Mouse (Mus musculus) T-helper 1 cell (primary cell): ENCODE results near the gene Nop2.

Experiments used
- in situ Hi-C: fragments of 300-600 bp; cut with MboI, MseI; formaldehyde crosslinking; loops from one replicate; pipeline ENCODE4 v1.15.1; 2025; ENCODE audit warnings: high pct_unique_total_duplicates

The Nop2 gene

DNA sequence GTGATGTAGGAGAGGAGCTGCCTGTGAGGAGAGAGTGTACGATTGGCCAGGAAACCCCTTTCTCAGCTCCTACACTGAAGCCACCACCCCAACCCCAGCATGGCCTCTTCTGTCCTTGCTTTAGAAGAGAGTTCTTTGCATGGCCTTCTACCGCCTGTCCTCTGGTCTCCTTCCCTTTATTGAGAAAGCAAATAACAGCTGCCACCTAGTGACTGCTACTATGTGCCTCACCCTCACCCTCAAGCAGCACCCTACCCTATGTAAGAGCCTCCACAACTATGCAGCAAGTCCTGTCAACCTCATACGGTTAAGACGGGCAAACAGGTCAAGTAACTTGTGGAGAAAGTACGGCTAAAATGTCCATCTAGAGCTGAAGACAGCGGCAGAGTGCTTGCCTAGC, 38.5 kb downstream of the Nop2 start:
- in situ Hi-C loops, result loop anchor here (5.0 kb wide), 1 partner anchor 68 kb away; no protein-coding TSS in a partner anchor

DNA sequence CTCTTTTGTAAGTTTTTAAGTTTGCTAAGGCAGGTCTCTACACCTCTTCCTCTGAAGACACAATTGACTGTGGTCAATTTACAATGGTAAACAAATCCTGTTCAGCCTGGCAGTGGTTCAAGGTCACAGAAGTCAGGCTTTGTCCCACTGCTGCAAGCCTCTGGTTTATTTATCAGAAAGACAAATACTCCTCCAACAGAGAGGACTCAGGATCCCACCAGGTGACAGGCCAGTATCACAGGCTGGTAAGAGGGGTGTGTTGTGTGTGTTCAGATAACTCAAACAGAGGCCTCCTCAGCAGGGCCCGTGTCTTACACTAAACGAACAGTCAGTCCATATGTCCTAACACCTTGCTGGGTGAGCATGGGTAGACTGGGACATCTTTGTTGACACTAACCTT, 40.8 kb downstream of the Nop2 start:
- in situ Hi-C loops, result loop anchor here (5.0 kb wide), 1 partner anchor 70 kb away; no protein-coding TSS in a partner anchor

DNA sequence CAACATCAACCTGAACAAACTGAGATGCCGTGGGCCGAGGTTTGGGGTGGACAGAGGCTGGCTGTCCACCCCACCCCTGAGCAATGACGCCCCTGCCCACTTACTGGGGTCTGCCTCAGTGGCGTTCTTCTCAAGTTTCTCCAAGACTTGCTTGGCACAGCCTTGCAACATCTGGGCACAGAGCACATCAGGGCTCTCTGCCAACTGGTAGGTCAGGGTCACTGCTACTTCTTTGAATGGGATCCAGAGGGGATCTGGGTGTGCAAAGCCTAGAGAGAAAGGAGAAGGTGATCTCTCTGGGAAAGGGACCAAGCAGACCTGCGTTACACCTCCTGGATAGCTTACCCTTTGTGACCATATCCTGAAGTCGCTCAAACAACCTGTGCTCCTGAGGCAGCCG, 41.5 kb downstream of the Nop2 start:
- in situ Hi-C loops, result loop anchor here (5.0 kb wide), 1 partner anchor 71 kb away; no protein-coding TSS in a partner anchor

DNA sequence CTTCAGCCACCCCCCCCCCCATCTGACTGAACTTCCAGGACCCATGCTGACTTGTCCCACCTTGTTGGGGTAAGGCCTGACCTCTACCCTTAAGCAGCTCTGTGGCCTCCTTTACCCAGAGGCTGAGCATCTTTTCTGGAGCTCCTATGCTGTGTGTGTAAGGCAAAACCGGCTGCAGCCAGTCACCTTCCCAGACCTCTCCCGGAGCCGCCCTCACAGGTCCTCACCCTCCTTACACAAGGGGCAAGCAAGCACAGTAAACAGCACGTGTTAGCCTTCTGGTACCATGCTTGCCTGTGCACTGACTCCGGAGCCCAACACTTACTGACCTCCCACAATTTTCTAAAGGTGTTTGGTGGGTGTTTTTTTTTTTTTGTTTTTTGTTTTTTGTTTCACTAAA, 43.8 kb downstream of the Nop2 start:
- in situ Hi-C loops, result no loop called here

DNA sequence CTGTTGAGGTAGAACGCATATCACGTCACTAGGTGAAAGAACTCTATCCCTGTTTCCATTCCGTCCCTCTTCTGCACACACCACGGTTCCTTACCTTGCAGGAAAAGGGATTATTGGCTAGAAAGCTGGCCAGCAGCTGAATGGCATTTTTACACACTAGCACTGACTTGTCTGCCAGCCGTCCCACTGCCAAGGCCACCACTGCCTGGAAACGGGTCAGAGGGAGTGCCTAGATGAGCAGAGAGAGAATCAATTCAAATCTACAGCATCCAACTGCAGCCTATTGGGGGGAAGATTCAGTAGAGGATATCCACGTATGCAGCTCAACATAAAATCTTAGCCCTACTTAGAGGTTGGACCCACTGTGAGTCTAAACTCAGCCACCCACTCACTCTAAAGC, 47.9 kb downstream of the Nop2 start:
- in situ Hi-C loops, result no loop called here

DNA sequence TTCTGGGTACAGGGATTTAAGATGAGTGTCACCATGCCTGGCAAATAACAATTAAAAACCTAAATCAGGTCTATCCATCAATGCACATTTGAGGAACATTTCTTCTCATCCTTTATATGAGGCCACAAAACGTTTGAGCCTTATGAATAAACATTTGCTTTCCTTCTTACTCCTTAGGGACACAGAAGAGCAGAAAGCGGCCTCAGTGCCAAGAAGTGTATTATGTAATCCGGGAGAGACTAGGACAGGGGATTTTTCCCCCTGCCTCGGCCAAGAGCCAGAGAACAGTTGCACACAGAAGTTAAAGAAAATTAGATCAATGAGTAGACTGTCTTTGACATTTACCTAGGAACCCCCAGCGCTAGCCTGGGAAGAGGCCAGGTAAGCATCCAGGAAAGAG, 50.4 kb downstream of the Nop2 start:
- in situ Hi-C loops, result loop anchor here (5.0 kb wide), 1 partner anchor 60 kb away; no protein-coding TSS in a partner anchor

DNA sequence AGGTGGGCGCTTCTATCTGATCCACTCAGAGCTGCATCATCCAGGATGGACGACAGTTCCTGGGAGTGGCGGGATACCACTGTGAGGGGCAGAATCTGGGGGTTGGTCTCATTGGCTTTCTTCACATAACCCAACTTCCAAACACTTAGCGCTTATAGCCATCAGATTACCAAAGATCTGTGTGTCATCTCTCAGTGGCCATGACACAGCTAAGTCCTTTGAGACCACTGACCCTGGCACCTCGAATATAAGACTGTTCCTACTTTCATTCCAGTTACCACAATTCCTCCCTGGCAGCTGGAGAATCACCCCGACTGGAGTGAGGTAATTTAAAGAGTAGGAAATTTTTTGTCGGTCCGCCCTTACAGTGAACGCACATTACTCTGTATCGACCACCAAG, 54.5 kb downstream of the Nop2 start:
- in situ Hi-C loops, result loop anchor here (5.0 kb wide), 1 partner anchor 41 kb away; no protein-coding TSS in a partner anchor

DNA sequence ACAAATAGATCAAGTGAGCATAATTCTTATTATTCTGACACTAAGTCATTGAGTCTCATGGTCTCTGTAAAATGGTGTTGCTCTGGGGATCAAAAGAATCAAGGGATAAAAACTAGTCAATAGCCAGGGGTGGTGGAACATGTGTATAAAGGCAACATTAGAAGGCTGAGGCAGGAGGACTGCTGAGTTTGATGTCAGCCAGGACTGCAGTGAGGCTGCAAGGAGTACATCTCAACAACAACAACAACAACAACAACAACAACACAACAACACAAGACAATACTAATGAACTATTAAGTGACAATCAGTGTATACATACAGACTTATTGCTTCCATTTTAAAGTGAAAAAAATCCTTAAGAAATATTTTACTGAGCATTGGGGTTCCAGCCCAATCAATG, 59.1 kb downstream of the Nop2 start:
- in situ Hi-C loops, result loop anchor here (5.0 kb wide), 1 partner anchor 81 kb away; no protein-coding TSS in a partner anchor

DNA sequence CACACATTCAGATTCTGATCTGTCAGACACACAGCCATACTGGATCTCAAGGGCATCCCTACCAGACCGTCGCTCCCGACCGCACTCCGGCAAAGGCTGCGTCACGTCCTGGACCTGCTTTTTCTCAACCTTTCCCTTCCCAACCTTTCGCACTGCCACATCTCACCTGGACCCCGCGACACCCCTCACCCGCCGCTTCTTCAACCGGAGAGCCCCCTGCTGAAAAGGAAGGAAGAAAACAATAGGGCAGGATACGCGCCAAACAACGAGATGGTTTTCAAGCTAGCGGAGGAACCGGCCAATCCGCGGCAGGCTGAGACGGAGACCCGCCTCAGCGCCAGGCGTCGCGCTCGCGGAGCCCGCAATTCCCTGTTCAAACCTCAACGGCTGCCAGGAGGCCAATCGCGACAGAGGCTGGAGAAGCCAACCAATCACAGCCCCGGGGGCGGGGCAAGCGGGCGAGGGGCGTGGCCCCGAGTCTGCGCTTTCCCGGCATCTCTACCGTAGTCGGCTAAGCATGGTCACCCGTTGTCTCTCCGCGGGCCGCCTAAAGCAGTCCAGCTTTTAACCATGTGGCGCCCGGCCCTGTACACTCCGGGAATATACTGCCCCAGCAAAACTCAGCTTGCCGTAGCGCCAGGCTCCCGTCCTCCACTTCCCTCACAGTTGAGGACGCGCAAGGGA, 59.8 kb downstream of the Nop2 start, which contains the start of the genes Ncapd2 and Mrpl51:
Ncapd2 (minus strand) TSS at position 370 of the 684 bp plus-strand sequence.
Mrpl51 (plus strand) TSS at position 470 of the 684 bp plus-strand sequence.
- in situ Hi-C loops, result loop anchor here (5.0 kb wide), 1 partner anchor 81 kb away; no protein-coding TSS in a partner anchor

DNA sequence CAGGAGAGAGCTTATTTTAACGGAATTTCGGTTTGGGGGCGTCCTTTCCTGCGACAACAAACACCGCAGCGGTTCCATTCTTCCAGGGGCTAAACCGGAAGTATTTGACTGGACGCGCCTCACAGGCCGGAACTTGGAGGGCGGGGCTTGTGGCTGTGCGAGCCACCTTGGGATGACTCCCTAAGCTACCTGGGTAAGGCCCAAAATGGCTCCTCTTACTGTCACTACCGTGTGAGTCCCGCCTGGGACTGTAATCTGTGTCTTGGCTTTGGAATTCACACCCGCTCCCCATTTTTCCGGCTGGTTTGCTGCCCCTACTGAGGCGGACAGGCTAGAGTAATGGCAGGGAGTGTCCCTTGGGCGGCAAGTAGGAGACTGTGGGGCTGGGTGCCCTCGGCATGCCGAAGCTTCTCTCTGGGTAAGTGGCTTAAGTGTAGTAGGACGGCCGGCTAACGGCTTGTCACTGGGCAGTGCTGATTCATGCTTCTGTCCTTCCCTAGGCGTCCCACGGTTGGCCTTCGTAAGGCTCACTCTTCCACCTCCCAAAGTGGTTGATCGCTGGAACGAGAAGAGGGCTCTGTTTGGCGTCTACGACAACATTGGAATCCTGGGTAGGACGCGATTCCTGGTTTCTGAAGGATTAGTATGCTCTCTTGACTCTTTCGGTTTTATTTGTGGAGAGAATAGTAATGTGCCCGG, 60.5 kb downstream of the Nop2 start:
- in situ Hi-C loops, result loop anchor here (5.0 kb wide), 1 partner anchor 80 kb away; no protein-coding TSS in a partner anchor

DNA sequence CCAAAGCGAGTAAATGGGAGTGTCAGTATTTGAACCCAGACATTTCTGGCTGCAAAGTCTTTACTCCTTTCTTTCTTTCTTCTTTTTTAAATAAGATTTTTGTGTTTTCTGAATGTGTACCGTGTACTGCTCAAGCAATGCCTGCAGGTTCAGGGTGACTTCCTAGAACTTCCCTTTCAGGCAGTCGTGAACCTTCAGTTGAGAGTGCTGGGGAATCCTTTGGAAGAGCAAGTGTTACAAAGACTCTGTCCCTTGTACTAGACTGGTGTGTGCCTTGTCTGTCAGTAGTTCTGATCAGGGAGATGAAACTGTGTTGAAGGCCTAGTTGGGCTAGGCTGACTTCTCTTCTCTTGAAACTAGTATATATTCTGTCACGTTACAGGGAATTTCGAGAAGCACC, 61.1 kb downstream of the Nop2 start:
- in situ Hi-C loops, result loop anchor here (5.0 kb wide), 1 partner anchor 79 kb away; no protein-coding TSS in a partner anchor

DNA sequence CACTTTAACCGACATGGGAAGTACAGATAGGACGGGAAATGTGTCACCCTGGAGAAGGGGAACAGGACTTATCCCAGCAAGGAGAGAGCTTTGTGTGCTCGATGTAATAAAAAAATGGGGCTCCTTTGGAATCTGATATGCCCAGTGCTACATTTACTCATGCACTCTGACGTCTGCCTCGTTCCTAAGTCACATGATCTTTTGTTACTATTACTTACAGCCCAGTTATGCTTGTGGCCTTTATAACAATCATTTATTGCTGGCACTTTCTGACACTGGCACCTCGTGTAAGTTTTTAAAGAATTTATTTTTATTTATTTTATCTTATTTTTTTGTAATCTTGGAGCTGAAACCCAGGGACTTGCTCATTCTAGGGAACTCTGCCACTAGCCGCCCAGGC, 61.7 kb downstream of the Nop2 start:
- in situ Hi-C loops, result loop anchor here (5.0 kb wide), 1 partner anchor 79 kb away; no protein-coding TSS in a partner anchor
